Mouse (Mus musculus): ENCODE measurements at regions not wholly inside any gene's neighbourhood (a gene's known extent, or its start where the extent isn't known, plus 50 kb on each side); places are given as distances from the start of the nearest gene placed in this dataset.

- Histone ChIP-seq H3K4me2 (replicated peaks; ENCODE audit: low read depth, low read length, severe bottlenecking) (no peak overlapping the region), H3K27me3 (ENCODE audit: control insufficient read depth, insufficient read depth, low read length) (no peaks in the 10 kb centered on the region), H3K9ac (ENCODE audit: low read depth, low read length, severe bottlenecking) (no peak overlapping the region), H3K4me3 (replicated peaks; ENCODE audit: low read length) (no peak overlapping the region), H3K9me3 (ENCODE audit: control insufficient read depth, low read length) (no peaks in the 10 kb centered on the region), H3K27ac (replicated peaks; ENCODE audit: low read depth, low read length) (no peak overlapping the region), H3K36me3 (ENCODE audit: control insufficient read depth, insufficient read depth, low read length) (no peaks in the 10 kb centered on the region), H3K4me1 (ENCODE audit: control insufficient read depth, insufficient read depth, low read length) (no peaks in the 10 kb centered on the region)
- ATAC-seq (ENCODE audit: low FRiP score, low read depth) = no peak
- TF ChIP-seq POLR2A (IDR thresholded peaks at IDR 0.05; ENCODE audit: borderline replicate concordance, extremely low read depth, insufficient read depth, insufficient read length) = no peak
- 71% methylated on average over 1 of the region's 1 CpGs for WGBS
- DNase-seq (ENCODE audit: low spot score) = no peak
These were observed 149.7 kb upstream of the Ank start for GRCm38 (mm10) chr15:27316746-27317129.

- no peak overlapping the region for H3K4me2 ChIP-seq (replicated peaks; ENCODE audit: low read depth, low read length, severe bottlenecking)
- no peaks in the 10 kb centered on the region for H3K36me3 ChIP-seq (ENCODE audit: control insufficient read depth, insufficient read depth, low read length)
- H3K4me3 ChIP-seq (replicated peaks; ENCODE audit: low read length) = no peak overlapping the region
- 82% methylated on average over 10 of the region's 10 CpGs for WGBS
- no peaks in the 10 kb centered on the region for H3K27me3 ChIP-seq (ENCODE audit: control insufficient read depth, insufficient read depth, low read length)
- H3K9me3 ChIP-seq (ENCODE audit: control insufficient read depth, low read length) = no peaks in the 10 kb centered on the region
- H3K4me1 ChIP-seq (ENCODE audit: control insufficient read depth, insufficient read depth, low read length) = no peaks in the 10 kb centered on the region
- TF ChIP-seq POLR2A (IDR thresholded peaks at IDR 0.05; ENCODE audit: borderline replicate concordance, extremely low read depth, insufficient read depth, insufficient read length) = no peak
- no peak for ATAC-seq (ENCODE audit: low FRiP score, low read depth)
- DNase-seq (ENCODE audit: low spot score) = no peak
- H3K9ac ChIP-seq (ENCODE audit: low read depth, low read length, severe bottlenecking) = no peak overlapping the region
- no peak overlapping the region for H3K27ac ChIP-seq (replicated peaks; ENCODE audit: low read depth, low read length)
These were observed 144.4 kb upstream of the Ank start for GRCm38 (mm10) chr15:27321915-27322665.

- DNase-seq (ENCODE audit: low spot score) = peak; percentile 73
- H3K27ac ChIP-seq (replicated peaks; ENCODE audit: low read depth, low read length) = no peak overlapping the region
- H3K4me2 ChIP-seq (replicated peaks; ENCODE audit: low read depth, low read length, severe bottlenecking) = no peak overlapping the region
- H3K9me3 ChIP-seq (ENCODE audit: control insufficient read depth, low read length) = no peaks in the 10 kb centered on the region
- 28% methylated on average over 15 of the region's 15 CpGs for WGBS
- no peaks in the 10 kb centered on the region for H3K27me3 ChIP-seq (ENCODE audit: control insufficient read depth, insufficient read depth, low read length)
- H3K36me3 ChIP-seq (ENCODE audit: control insufficient read depth, insufficient read depth, low read length) = no peaks in the 10 kb centered on the region
- H3K4me1 ChIP-seq (ENCODE audit: control insufficient read depth, insufficient read depth, low read length) = no peaks in the 10 kb centered on the region
- no peak for TF ChIP-seq POLR2A (IDR thresholded peaks at IDR 0.05; ENCODE audit: borderline replicate concordance, extremely low read depth, insufficient read depth, insufficient read length)
- no peak overlapping the region for H3K9ac ChIP-seq (ENCODE audit: low read depth, low read length, severe bottlenecking)
- ATAC-seq (ENCODE audit: low FRiP score, low read depth) = peak; percentile 68; the same call in 1 of the 2 replicates
- no peak overlapping the region for H3K4me3 ChIP-seq (replicated peaks; ENCODE audit: low read length)
These were observed 140.5 kb upstream of the Ank start for GRCm38 (mm10) chr15:27325847-27326548.

GRCm38 (mm10) chr15:27326549-27326876 is 140.0 kb upstream of the Ank start:
- Histone ChIP-seq H3K9me3 (ENCODE audit: control insufficient read depth, low read length) (no peaks in the 10 kb centered on the region), H3K27ac (replicated peaks; ENCODE audit: low read depth, low read length) (no peak overlapping the region), H3K4me2 (replicated peaks; ENCODE audit: low read depth, low read length, severe bottlenecking) (no peak overlapping the region), H3K36me3 (ENCODE audit: control insufficient read depth, insufficient read depth, low read length) (no peaks in the 10 kb centered on the region), H3K27me3 (ENCODE audit: control insufficient read depth, insufficient read depth, low read length) (no peaks in the 10 kb centered on the region), H3K4me3 (replicated peaks; ENCODE audit: low read length) (no peak overlapping the region), H3K4me1 (ENCODE audit: control insufficient read depth, insufficient read depth, low read length) (no peaks in the 10 kb centered on the region), H3K9ac (ENCODE audit: low read depth, low read length, severe bottlenecking) (no peak overlapping the region)
- no peak for ATAC-seq (ENCODE audit: low FRiP score, low read depth)
- no peak for TF ChIP-seq POLR2A (IDR thresholded peaks at IDR 0.05; ENCODE audit: borderline replicate concordance, extremely low read depth, insufficient read depth, insufficient read length)
- 72% methylated on average over 5 of the region's 5 CpGs for WGBS
- no peak for DNase-seq (ENCODE audit: low spot score)

- ATAC-seq (ENCODE audit: low FRiP score, low read depth) = no peak
- Histone ChIP-seq H3K36me3 (ENCODE audit: control insufficient read depth, insufficient read depth, low read length) (no peaks in the 10 kb centered on the region), H3K4me3 (replicated peaks; ENCODE audit: low read length) (no peak overlapping the region), H3K4me1 (ENCODE audit: control insufficient read depth, insufficient read depth, low read length) (no peaks in the 10 kb centered on the region), H3K27me3 (ENCODE audit: control insufficient read depth, insufficient read depth, low read length) (no peaks in the 10 kb centered on the region), H3K27ac (replicated peaks; ENCODE audit: low read depth, low read length) (no peak overlapping the region), H3K9me3 (ENCODE audit: control insufficient read depth, low read length) (no peaks in the 10 kb centered on the region), H3K9ac (ENCODE audit: low read depth, low read length, severe bottlenecking) (no peak overlapping the region), H3K4me2 (replicated peaks; ENCODE audit: low read depth, low read length, severe bottlenecking) (no peak overlapping the region)
- 84% methylated on average over 5 of the region's 5 CpGs for WGBS
- no peak for DNase-seq (ENCODE audit: low spot score)
- TF ChIP-seq POLR2A (IDR thresholded peaks at IDR 0.05; ENCODE audit: borderline replicate concordance, extremely low read depth, insufficient read depth, insufficient read length) = no peak
These were observed 138.7 kb upstream of the Ank start for GRCm38 (mm10) chr15:27327744-27328143.

Measured in limb, embryonic 14.5 days (tissue).